Comparison of ENCODE assay signal across 8 mouse cellular contexts in genomic region chr7:37346041-37346440, GRCm38 (mm10).
DNase-seq lines count a peak whose midpoint lies in the region; ATAC-seq and TF ChIP-seq lines count a peak whose summit lies in the region.

No protein-coding gene starts in this region.

- in situ Hi-C loops in Patski (cut with MboI; ENCODE audit: low pct_unique_long_range_greater_than_20kb) = loop anchor here (10.0 kb wide), 1 partner anchor 221 kb away; no protein-coding TSS in a partner anchor

- WGBS in liver, postnatal 0 days (ENCODE audit: insufficient replicate concordance) = 8% methylated on average over 10 of the region's 10 CpGs

- no peaks in the 10 kb centered on the region for H3K36me3 ChIP-seq in liver, postnatal 0 days (replicated peaks; ENCODE audit: insufficient read depth, low read length)

- no peak overlapping the region for H3K9ac ChIP-seq in liver, postnatal 0 days (replicated peaks)

- H3K27me3 ChIP-seq in Patski = peaks cover 5% of the 10 kb centered on the region
- 0 out of 2 replicates have a peak, but pooled peaks cover 3% of the 10 kb centered on the region for H3K27me3 ChIP-seq in liver, postnatal 0 days (ENCODE audit: insufficient read depth, low read length)

- H3K27ac ChIP-seq in liver, postnatal 0 days (ENCODE audit: low read depth) = no peak overlapping the region

- no peak overlapping the region for H3K4me3 ChIP-seq in liver, postnatal 0 days (ENCODE audit: low read depth, low read length)

- ATAC-seq in Patski = peak; percentile 15
- no peak for ATAC-seq in liver, postnatal 0 days
- ATAC-seq in monocyte, adult 5-6 weeks (replicated peaks; ENCODE audit: insufficient number of reproducible peaks, low FRiP score, low TSS enrichment, poor library complexity, severe bottlenecking) = no peak

- peak; percentile 31 for DNase-seq in CD4-positive helper T cell, adult 2 months (ENCODE audit: low read depth, low spot score)
- no peak for DNase-seq in Patski (ENCODE audit: low read depth, low spot score)
- peak; percentile 88 for DNase-seq in cerebellum, postnatal 14 days
- DNase-seq in gastrocnemius, adult 18-20 months (ENCODE audit: low spot score) = peak; percentile 80
- peak; percentile 82 for DNase-seq in kidney, postnatal 10 days
- DNase-seq in liver, postnatal 0 days = peak; percentile 48
- DNase-seq in ovary, postnatal 14 days (ENCODE audit: low spot score) = peak; percentile 77

- no peak for TF ChIP-seq EP300 in liver, postnatal 0 days (IDR thresholded peaks at IDR 0.05; ENCODE audit: low read depth)

- H3K9me3 ChIP-seq in liver, postnatal 0 days (ENCODE audit: low read length) = no peaks in the 10 kb centered on the region

- TF ChIP-seq CTCF in Patski (IDR thresholded peaks at IDR 0.05) = peak; percentile 94
- TF ChIP-seq CTCF in liver, postnatal 0 days (IDR thresholded peaks at IDR 0.05; ENCODE audit: low read depth) = peak; percentile 87

- H3K4me2 ChIP-seq in liver, postnatal 0 days (ENCODE audit: low read depth, low read length) = no peak overlapping the region

- CTCF ChIA-PET in Patski (lab: Charles Lee) = interaction anchor here (0.7 to 2.3 kb wide), 9 partner anchors 8 to 1465 kb away, joined by 3 to 15 read pairs (median 4); no protein-coding TSS in a partner anchor

- POLR2A ChIA-PET in Patski (lab: Charles Lee) = no interaction called here

- no peaks in the 10 kb centered on the region for H3K4me1 ChIP-seq in liver, postnatal 0 days (ENCODE audit: insufficient read depth)
